Mouse (Mus musculus): Measurements from ENCODE around the gene Tm4sf5.
"Not testable (repeated sequence)": the region's sequence is repeated elsewhere in the genome, so short reads cannot be mapped to it uniquely, and the experiment has no call there.

Gene Tm4sf5

DNA sequence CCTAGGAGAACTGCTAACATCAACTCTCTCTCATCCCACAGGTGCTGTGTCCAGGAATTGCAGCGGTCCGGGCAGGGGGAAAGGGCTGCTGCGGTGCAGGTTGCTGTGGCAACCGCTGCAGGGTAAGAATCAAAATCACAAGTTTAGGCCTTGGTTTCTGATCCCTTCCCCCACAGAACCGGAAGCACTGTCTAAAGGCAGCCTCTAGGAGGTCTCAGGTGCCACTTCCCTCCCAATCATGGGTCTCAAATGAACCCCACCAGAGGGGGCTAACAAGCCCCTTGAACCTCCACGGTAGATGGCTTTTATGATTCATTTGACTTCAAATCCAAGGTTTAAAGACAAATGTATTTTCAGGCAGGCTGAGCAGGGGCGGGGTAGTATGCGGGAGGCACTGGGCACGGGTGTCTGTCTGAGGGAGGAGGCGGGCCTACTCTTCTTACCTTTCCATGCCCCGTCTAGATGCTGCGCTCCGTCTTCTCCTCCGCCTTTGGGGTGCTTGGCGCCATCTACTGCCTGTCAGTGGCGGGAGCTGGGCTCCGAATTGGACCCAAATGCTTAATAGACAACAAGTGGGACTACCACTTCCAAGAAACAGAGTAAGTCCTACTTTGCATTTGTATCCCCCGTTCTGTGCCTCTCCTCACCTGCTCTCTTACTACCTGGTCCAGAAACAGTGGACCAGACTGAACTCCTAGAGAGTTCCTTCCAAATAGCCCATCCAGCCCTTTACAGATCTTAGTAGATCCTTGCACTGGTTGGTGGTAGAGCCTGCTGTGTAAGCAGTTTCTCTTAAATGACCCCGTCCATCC, 4.9 kb downstream of the Tm4sf5 start:
- no peak for DNase-seq (ENCODE audit: low read depth)

GRCm38 (mm10) chr11:70511242-70511641, 6.2 kb downstream of the Tm4sf5 start:
- no peak for DNase-seq (ENCODE audit: low read depth)

DNA sequence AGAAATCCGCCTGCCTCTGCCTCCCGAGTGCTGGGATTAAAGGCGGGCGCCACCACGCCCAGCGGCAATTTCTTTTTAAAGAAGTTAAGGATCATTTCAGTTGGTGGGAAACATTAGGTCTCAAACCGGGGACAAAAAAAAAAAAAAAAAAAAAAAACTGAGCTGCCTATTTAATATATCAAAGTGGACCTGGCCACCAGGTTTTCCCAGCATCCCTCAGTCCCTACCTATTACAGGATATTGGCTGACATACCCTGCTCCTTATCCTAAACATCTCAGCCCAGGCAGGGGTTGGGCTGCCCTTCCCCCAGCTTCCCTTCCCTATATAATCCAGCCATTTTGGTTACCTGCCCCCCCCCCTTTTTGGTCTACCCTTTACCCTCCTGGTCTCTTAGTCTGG, 6.8 kb downstream of the Tm4sf5 start:
- DNase-seq (ENCODE audit: low read depth) = no peak

- no peak for DNase-seq (ENCODE audit: low read depth)
These were observed 7.8 kb downstream of the Tm4sf5 start for GRCm38 (mm10) chr11:70512709-70513342.

GRCm38 (mm10) chr11:70513520-70513919, 8.5 kb downstream of the Tm4sf5 start:
- DNase-seq (ENCODE audit: low read depth) = no peak

GRCm38 (mm10) chr11:70514288-70514687, 9.2 kb downstream of the Tm4sf5 start, which contains the start of gene Vmo1:
Gene Vmo1, minus strand, starts transcription at chr11:70514616.
- DNase-seq (ENCODE audit: low read depth) = no peak

DNA sequence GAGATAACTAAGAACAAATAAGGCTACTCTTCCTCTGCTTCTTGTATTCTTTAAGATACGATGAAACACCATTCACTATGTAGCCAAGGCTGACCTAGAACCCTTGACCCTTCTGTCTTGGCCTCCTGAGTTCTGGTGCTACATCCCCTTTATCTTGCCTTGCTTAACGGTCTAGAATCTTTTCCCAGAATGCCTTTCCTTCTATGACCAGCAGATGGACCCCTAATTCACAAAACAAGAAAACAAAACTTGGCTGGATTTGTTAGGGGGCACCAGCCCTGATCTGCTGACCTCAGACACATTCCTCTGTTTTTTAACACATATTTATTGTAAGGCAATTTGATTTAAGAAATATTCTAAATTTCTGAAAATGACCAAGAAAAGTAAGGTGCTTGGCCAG, 11.3 kb downstream of the Tm4sf5 start:
- DNase-seq (ENCODE audit: low read depth) = no peak

- DNase-seq (ENCODE audit: low read depth) = no peak
These were observed 13.4 kb downstream of the Tm4sf5 start for GRCm38 (mm10) chr11:70518436-70518835.

- no peak for DNase-seq (ENCODE audit: low read depth)
These were observed 13.9 kb downstream of the Tm4sf5 start, which contains the start of gene Gltpd2 for GRCm38 (mm10) chr11:70518923-70519322. Gene Gltpd2, plus strand, starts transcription at chr11:70519196.

DNA sequence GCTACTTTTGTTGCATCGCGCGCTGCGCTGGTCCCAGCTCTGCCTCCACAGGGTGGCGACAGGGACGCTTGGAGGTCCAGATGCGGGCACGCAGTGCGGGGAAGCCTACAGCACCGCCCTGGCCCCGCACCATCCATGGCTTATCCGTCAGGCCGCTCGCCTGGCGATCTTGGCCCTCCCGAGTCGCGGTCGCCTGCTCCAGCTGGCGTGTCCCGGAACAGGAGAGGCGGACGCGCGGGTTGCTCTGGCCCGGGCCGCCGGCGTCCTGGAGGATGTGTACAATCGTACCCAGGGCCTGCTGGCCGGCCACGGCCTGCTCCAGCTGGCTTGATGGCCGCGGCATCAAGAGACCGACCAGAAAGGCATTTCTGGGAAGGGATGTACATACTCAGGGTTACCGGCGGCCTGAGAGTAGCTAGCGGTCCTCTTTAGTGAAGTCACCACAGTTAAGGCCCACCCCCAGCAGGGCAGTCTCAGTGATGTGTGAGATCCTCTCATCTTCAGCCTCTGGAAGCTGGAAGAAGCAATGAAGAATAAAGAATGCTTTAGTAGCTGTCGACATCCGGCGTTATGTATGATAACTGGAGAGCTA, 15.2 kb downstream of the Tm4sf5 start:
- no peak for DNase-seq (ENCODE audit: low read depth)

GRCm38 (mm10) chr11:70523306-70523989, 18.4 kb downstream of the Tm4sf5 start:
- DNase-seq (ENCODE audit: low read depth) = not testable (repeated sequence)

- DNase-seq (ENCODE audit: low read depth) = no peak
These were observed 19.7 kb downstream of the Tm4sf5 start for GRCm38 (mm10) chr11:70524782-70525181.

- peak; percentile 96 for DNase-seq (ENCODE audit: low read depth)
These were observed 20.2 kb downstream of the Tm4sf5 start, which contains the start of gene Psmb6 for GRCm38 (mm10) chr11:70525184-70525678. Gene Psmb6, plus strand, starts transcription at chr11:70525367.

GRCm38 (mm10) chr11:70525726-70526125, 20.7 kb downstream of the Tm4sf5 start:
- no peak for DNase-seq (ENCODE audit: low read depth)

DNA sequence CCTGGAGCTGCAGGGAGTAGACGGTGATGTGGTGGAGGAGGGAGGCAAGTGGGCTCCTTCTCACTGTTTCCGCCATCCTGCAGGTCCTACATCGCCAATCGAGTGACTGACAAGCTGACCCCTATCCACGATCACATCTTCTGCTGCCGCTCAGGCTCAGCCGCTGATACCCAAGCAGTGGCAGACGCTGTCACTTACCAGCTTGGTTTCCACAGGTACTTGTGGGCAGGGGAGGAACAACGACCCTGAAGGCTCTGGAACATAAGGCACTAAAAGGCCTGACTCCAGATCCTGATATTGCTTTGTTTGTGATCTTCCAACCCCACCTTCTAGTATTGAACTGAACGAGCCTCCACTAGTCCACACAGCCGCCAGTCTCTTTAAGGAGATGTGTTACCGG, 21.2 kb downstream of the Tm4sf5 start:
- no peak for DNase-seq (ENCODE audit: low read depth)

GRCm38 (mm10) chr11:70528610-70529009, 23.6 kb downstream of the Tm4sf5 start:
- no peak for DNase-seq (ENCODE audit: low read depth)

DNA sequence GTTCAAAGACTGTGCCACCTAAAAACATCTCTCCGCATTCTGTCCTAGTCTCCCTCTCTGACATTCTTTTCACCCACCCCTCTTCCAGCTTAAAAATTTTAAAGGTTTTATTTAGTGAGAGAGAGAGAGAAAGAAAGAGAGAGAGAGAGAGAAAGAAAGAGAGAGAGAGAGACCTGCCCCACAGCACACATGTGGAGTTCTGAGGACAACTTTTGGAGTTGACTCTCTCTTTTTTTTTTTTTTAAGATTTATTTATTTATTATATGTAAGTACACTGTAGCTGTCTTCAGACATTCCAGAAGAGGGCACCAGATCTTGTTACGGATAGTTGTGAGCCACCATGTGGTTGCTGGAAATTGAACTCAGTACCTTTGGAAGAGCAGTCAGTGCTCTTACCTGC, 26.0 kb downstream of the Tm4sf5 start:
- DNase-seq (ENCODE audit: low read depth) = not testable (repeated sequence)

GRCm38 (mm10) chr11:70532839-70533238, 27.8 kb downstream of the Tm4sf5 start, which contains the start of gene Gm40193:
Gene Gm40193, minus strand, starts transcription at chr11:70532939.
- no peak for DNase-seq (ENCODE audit: low read depth)

- DNase-seq (ENCODE audit: low read depth) = no peak
These were observed 34.4 kb downstream of the Tm4sf5 start for GRCm38 (mm10) chr11:70539423-70539822.

GRCm38 (mm10) chr11:70539877-70540587, 35.0 kb downstream of the Tm4sf5 start, which contains the start of gene Pld2:
Gene Pld2, plus strand, starts transcription at chr11:70540064.
- DNase-seq (ENCODE audit: low read depth) = peak; percentile 71

GRCm38 (mm10) chr11:70540928-70541327, 35.9 kb downstream of the Tm4sf5 start:
- no peak for DNase-seq (ENCODE audit: low read depth)

Data from c-Kit-positive CD71-positive TER-119-negative erythroid progenitor cells, embryonic 14.5 days (primary cell).